Mouse (Mus musculus): ENCODE data around the gene D930048N14Rik. TPM values are rescaled to one million over a fixed set of nuclear protein-coding genes. Genes with fewer than 3 reads are reported as not detected.
A peak's percentile ranks its signal among the peaks of the same experiment; 100 is the strongest.
"Not testable (repeated sequence)": the region's sequence is repeated elsewhere in the genome, so short reads cannot be mapped to it uniquely, and the experiment has no call there.

D930048N14Rik gene
- total RNA-seq, 1 experiment = 4.1 TPM

- no peaks in the 10 kb centered on the region for H3K36me3 ChIP-seq (ENCODE audit: control insufficient read depth, insufficient read depth, low read length, poor library complexity, severe bottlenecking)
- in situ Hi-C loops (cut with MboI; ENCODE audit: low sequenced_read_pairs in 2 of 2, unreplicated experiment in 2 of 2) = loop anchor here (5.0 to 10.0 kb wide), 2 partner anchors 67 to 70 kb away; partner anchors contain the start of gene 0610009B22Rik (in 1 of the 2)
Observed at GRCm38 (mm10) chr11:51615129-51615528, 35.6 kb upstream of the D930048N14Rik start.

GRCm38 (mm10) chr11:51615601-51616000 lies 35.2 kb upstream of the D930048N14Rik start:
- H3K9me3 ChIP-seq (ENCODE audit: control insufficient read depth, insufficient read depth, low read depth, low read length) = no peaks in the 10 kb centered on the region
- no peaks in the 10 kb centered on the region for H3K36me3 ChIP-seq (ENCODE audit: control insufficient read depth, insufficient read depth, low read length, poor library complexity, severe bottlenecking)
- H3K9ac ChIP-seq (ENCODE audit: insufficient read depth, low read depth, low read length, poor library complexity, severe bottlenecking) = peak overlapping the region; percentile 80; the same call in 1 of the 2 replicates
- TF ChIP-seq ZC3H11A (IDR thresholded peaks at IDR 0.05; ENCODE audit: borderline replicate concordance, low read depth, low read length) = no peak
- no peak for TF ChIP-seq CHD2 (IDR thresholded peaks at IDR 0.05; ENCODE audit: low read depth, low read length)
- no peak for TF ChIP-seq ZNF384 (IDR thresholded peaks at IDR 0.05; ENCODE audit: low read depth, low read length)
- TF ChIP-seq HCFC1 (IDR thresholded peaks at IDR 0.05; ENCODE audit: borderline replicate concordance, insufficient read depth, low read length) = no peak
- no peak for TF ChIP-seq MAFK (IDR thresholded peaks at IDR 0.05; ENCODE audit: insufficient read depth, low read depth, low read length)
- peak overlapping the region; percentile 69 for H3K27ac ChIP-seq (ENCODE audit: insufficient read depth, low read depth, low read length, poor library complexity, severe bottlenecking)
- in situ Hi-C loops (cut with MboI; ENCODE audit: low sequenced_read_pairs in 2 of 2, unreplicated experiment in 2 of 2) = loop anchor here (5.0 to 10.0 kb wide), 2 partner anchors 67 to 69 kb away; partner anchors contain the start of gene 0610009B22Rik (in 1 of the 2)
- peaks cover 2 to 7% of the 10 kb centered on the region in 2 experiments; a peak in 2 of 4 replicates for H3K4me1 ChIP-seq (ENCODE audit: control insufficient read depth in 2 of 2, insufficient read depth in 2 of 2, low read length in 2 of 2, poor library complexity in 1 of 2)
- peak overlapping the region; percentile 54 to 73 for H3K4me3 ChIP-seq (ENCODE audit: insufficient read depth in 1 of 2, low read depth in 1 of 2, low read length in 2 of 2, poor library complexity in 1 of 2, severe bottlenecking in 1 of 2)
- peak; percentile 71 for DNase-seq (ENCODE audit: low read depth, low spot score)

More at GRCm38 (mm10) chr11:51615129-51615528, 35.6 kb upstream of the D930048N14Rik start:
- Histone ChIP-seq H3K27ac (ENCODE audit: insufficient read depth, low read depth, low read length, poor library complexity, severe bottlenecking) (peak overlapping the region; percentile 69; the same call in 1 of the 2 replicates), H3K9me3 (ENCODE audit: control insufficient read depth, insufficient read depth, low read depth, low read length) (no peaks in the 10 kb centered on the region), H3K9ac (ENCODE audit: insufficient read depth, low read depth, low read length, poor library complexity, severe bottlenecking) (peak overlapping the region; percentile 41; the same call in 1 of the 2 replicates), H3K4me3 (ENCODE audit: insufficient read depth in 1 of 2, low read depth in 1 of 2, low read length in 2 of 2, poor library complexity in 1 of 2, severe bottlenecking in 1 of 2) (peak overlapping the region; percentile 37 to 73), H3K4me1 (ENCODE audit: control insufficient read depth in 2 of 2, insufficient read depth in 2 of 2, low read length in 2 of 2, poor library complexity in 1 of 2) (peaks cover 2 to 7% of the 10 kb centered on the region in 2 experiments; a peak in 2 of 4 replicates)
- TF ChIP-seq ZNF384 (IDR thresholded peaks at IDR 0.05; ENCODE audit: low read depth, low read length) = no peak
- no peak for TF ChIP-seq CHD2 (IDR thresholded peaks at IDR 0.05; ENCODE audit: low read depth, low read length)
- no peak for TF ChIP-seq ZC3H11A (IDR thresholded peaks at IDR 0.05; ENCODE audit: borderline replicate concordance, low read depth, low read length)
- TF ChIP-seq HCFC1 (IDR thresholded peaks at IDR 0.05; ENCODE audit: borderline replicate concordance, insufficient read depth, low read length) = no peak
- no peak for TF ChIP-seq MAFK (IDR thresholded peaks at IDR 0.05; ENCODE audit: insufficient read depth, low read depth, low read length)
- no peak for DNase-seq (ENCODE audit: low read depth, low spot score)

- in situ Hi-C loops (cut with MboI; ENCODE audit: low sequenced_read_pairs in 2 of 2, unreplicated experiment in 2 of 2) = loop anchor here (5.0 to 10.0 kb wide), 2 partner anchors 66 to 69 kb away; partner anchors contain the start of gene 0610009B22Rik (in 1 of the 2)
- not testable (repeated sequence) for H3K36me3 ChIP-seq (ENCODE audit: control insufficient read depth, insufficient read depth, low read length, poor library complexity, severe bottlenecking); H3K4me1 ChIP-seq (ENCODE audit: control insufficient read depth in 2 of 2, insufficient read depth in 2 of 2, low read length in 2 of 2, poor library complexity in 1 of 2); DNase-seq (ENCODE audit: low read depth, low spot score); H3K9ac ChIP-seq (ENCODE audit: insufficient read depth, low read depth, low read length, poor library complexity, severe bottlenecking); H3K9me3 ChIP-seq (ENCODE audit: control insufficient read depth, insufficient read depth, low read depth, low read length)
- Histone ChIP-seq H3K27ac (ENCODE audit: insufficient read depth, low read depth, low read length, poor library complexity, severe bottlenecking) (peak overlapping the region; percentile 63; the same call in 1 of the 2 replicates), H3K4me3 (ENCODE audit: insufficient read depth in 1 of 2, low read depth in 1 of 2, low read length in 2 of 2, poor library complexity in 1 of 2, severe bottlenecking in 1 of 2) (peak overlapping the region in 1 of 2 experiments; percentile 73; a peak in 2 of 4 replicates)
- TF ChIP-seq ZNF384 (IDR thresholded peaks at IDR 0.05; ENCODE audit: low read depth, low read length) = 0 out of 2 replicates have a peak, but pooled peaks have one; percentile 14
Observed at GRCm38 (mm10) chr11:51616113-51616512, 34.6 kb upstream of the D930048N14Rik start.

GRCm38 (mm10) chr11:51617693-51618092 lies 33.1 kb upstream of the D930048N14Rik start:
- in situ Hi-C loops (cut with MboI; ENCODE audit: low sequenced_read_pairs in 2 of 2, unreplicated experiment in 2 of 2) = loop anchor here (5.0 to 10.0 kb wide), 2 partner anchors 65 to 67 kb away; partner anchors contain the start of gene 0610009B22Rik (in 1 of the 2)
- H3K9me3 ChIP-seq (ENCODE audit: control insufficient read depth, insufficient read depth, low read depth, low read length) = no peaks in the 10 kb centered on the region
- TF ChIP-seq ZNF384 (IDR thresholded peaks at IDR 0.05; ENCODE audit: low read depth, low read length) (no peak), ZC3H11A (IDR thresholded peaks at IDR 0.05; ENCODE audit: borderline replicate concordance, low read depth, low read length) (peak; percentile 72; the same call in 1 of the 2 replicates), HCFC1 (IDR thresholded peaks at IDR 0.05; ENCODE audit: borderline replicate concordance, insufficient read depth, low read length) (no peak), CHD2 (IDR thresholded peaks at IDR 0.05; ENCODE audit: low read depth, low read length) (no peak), MAFK (IDR thresholded peaks at IDR 0.05; ENCODE audit: insufficient read depth, low read depth, low read length) (no peak)
- peaks cover 2 to 13% of the 10 kb centered on the region in 2 experiments; a peak in 2 of 4 replicates for H3K4me1 ChIP-seq (ENCODE audit: control insufficient read depth in 2 of 2, insufficient read depth in 2 of 2, low read length in 2 of 2, poor library complexity in 1 of 2)
- no peak overlapping the region for H3K4me3 ChIP-seq (ENCODE audit: insufficient read depth in 1 of 2, low read depth in 1 of 2, low read length in 2 of 2, poor library complexity in 1 of 2, severe bottlenecking in 1 of 2)
- no peak overlapping the region for H3K27ac ChIP-seq (ENCODE audit: insufficient read depth, low read depth, low read length, poor library complexity, severe bottlenecking)
- H3K9ac ChIP-seq (ENCODE audit: insufficient read depth, low read depth, low read length, poor library complexity, severe bottlenecking) = no peak overlapping the region
- H3K36me3 ChIP-seq (ENCODE audit: control insufficient read depth, insufficient read depth, low read length, poor library complexity, severe bottlenecking) = peaks cover 15% of the 10 kb centered on the region
- peak; percentile 76 for DNase-seq (ENCODE audit: low read depth, low spot score)
